Mouse (Mus musculus): Measurements from ENCODE around the gene Tmub2.
"Not testable (repeated sequence)": the region's sequence is repeated elsewhere in the genome, so short reads cannot be mapped to it uniquely, and the experiment has no call there.

DNA sequence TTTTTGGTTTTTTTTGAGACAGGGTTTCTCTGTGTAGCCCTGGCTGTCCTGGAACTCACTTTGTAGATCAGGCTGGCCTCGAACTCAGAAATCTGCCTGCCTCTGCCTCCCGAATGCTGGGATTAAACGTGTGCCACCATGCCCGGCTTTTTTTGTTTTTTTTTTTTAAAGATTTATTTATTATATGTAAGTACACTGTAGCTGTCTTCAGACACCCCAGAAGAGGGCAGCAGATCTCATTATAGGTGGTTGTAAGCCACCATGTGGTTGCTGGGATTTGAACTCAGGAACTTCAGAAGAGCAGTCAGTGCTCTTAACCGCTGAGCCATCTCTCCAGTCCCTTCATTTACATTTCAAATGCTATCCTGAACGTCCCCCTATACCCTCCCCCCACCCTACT, 4.5 kb upstream of the Tmub2 start:
- not testable (repeated sequence) for TF ChIP-seq MAFK (IDR thresholded peaks at IDR 0.05; ENCODE audit: insufficient read depth, low read depth, low read length); CHD2 (IDR thresholded peaks at IDR 0.05; ENCODE audit: low read depth, low read length)
